In the genomic region with DNA sequence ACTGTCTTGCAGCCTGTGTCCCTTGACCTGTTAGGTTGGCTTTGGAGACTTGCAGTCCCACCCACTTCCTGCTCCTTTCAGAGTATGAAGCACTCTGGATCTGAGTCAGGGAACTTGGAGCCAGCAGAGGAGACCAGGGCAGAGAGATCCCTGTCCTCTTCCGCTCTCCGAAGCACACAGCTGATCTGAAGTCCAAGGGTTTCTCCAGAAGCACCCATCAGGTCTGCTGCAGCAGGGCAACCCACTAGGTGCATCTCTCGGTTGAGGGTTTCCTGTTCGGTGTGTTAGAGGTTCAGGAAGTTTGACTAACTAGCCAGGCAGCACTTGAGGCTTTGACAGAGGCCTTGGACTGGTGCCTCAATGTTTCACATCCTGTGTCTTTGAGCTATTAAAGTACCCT, we compare ENCODE assay signal across 7 mouse cellular contexts. TPM values are rescaled to one million over a fixed set of nuclear protein-coding genes. Genes with fewer than 3 reads are reported as not detected.
A peak's percentile ranks its signal among the peaks of the same experiment; 100 is the strongest.
DNase-seq lines count a peak whose midpoint lies in the region; ATAC-seq and TF ChIP-seq lines count a peak whose summit lies in the region.

No protein-coding gene starts in this region.

- 39% methylated on average over 4 of the region's 4 CpGs for WGBS in embryonic facial prominence, embryonic 15.5 days

- TF ChIP-seq CTCF in testis, adult 2 months (IDR thresholded peaks at IDR 0.05; ENCODE audit: control insufficient read depth, insufficient read depth, insufficient replicate concordance, low read depth, low read length): no peak

- H3K27me3 ChIP-seq in testis, adult 2 months (ENCODE audit: control insufficient read depth, insufficient read depth, low read length): no peaks in the 10 kb centered on the region
- no peaks in the 10 kb centered on the region for H3K27me3 ChIP-seq in embryonic facial prominence, embryonic 15.5 days

- H3K4me2 ChIP-seq in embryonic facial prominence, embryonic 15.5 days (replicated peaks): peak overlapping the region; percentile 65

- peak overlapping the region; percentile 32; the same call in 1 of the 2 replicates for H3K27ac ChIP-seq in testis, adult 2 months (ENCODE audit: control insufficient read depth, insufficient read depth, low read depth, low read length)
- H3K27ac ChIP-seq in embryonic facial prominence, embryonic 15.5 days (replicated peaks): peak overlapping the region; percentile 99

- H3K9me3 ChIP-seq in embryonic facial prominence, embryonic 15.5 days (replicated peaks): no peaks in the 10 kb centered on the region

- peaks cover 33% of the 10 kb centered on the region for H3K4me1 ChIP-seq in testis, adult 2 months (ENCODE audit: control insufficient read depth, insufficient read depth, low read length)
- H3K4me1 ChIP-seq in embryonic facial prominence, embryonic 15.5 days: peaks cover 77% of the 10 kb centered on the region

- H3K9ac ChIP-seq in embryonic facial prominence, embryonic 15.5 days: peak overlapping the region; percentile 39

- no peak overlapping the region for H3K4me3 ChIP-seq in testis, adult 2 months (ENCODE audit: control insufficient read depth, low read depth, low read length)
- H3K4me3 ChIP-seq in embryonic facial prominence, embryonic 15.5 days (replicated peaks): peak overlapping the region; percentile 87

- no peaks in the 10 kb centered on the region for H3K36me3 ChIP-seq in testis, adult 2 months (ENCODE audit: control insufficient read depth, insufficient read depth, low read length)
- H3K36me3 ChIP-seq in embryonic facial prominence, embryonic 15.5 days: peaks cover 6% of the 10 kb centered on the region; the same call in 1 of the 2 replicates

- TF ChIP-seq POLR2A in testis, adult 2 months (IDR thresholded peaks at IDR 0.05; ENCODE audit: control insufficient read depth, low read depth, low read length): peak; percentile 25; the same call in 1 of the 2 replicates

- no peak for ATAC-seq in embryonic facial prominence, embryonic 15.5 days (ENCODE audit: insufficient number of reproducible peaks, low FRiP score, low TSS enrichment, low read depth)

- no peak for DNase-seq in testis, postnatal 14 days (ENCODE audit: low spot score)
- peak; percentile 49 for DNase-seq in kidney, postnatal 10 days
- DNase-seq in natural killer cell, adult 2 months (ENCODE audit: low spot score in 2 of 2): peak; percentile 35 to 59
- no peak for DNase-seq in cerebellum, adult 11 months
- DNase-seq in c-Kit-positive CD71-positive TER-119-positive erythroid progenitor cells, embryonic 14.5 days (ENCODE audit: low spot score): no peak

RNA-seq across cellular contexts. Expression of gene Anxa2, which starts 2.0 kb away (rescaled TPM):
- polyA plus RNA-seq in testis, adult 2 months (2012; rRNA removed): 73.6 and 96.8 TPM in 2 replicates
- 1,678 and 1,714 TPM in 2 replicates for polyA plus RNA-seq in embryonic facial prominence, embryonic 15.5 days (2015; fragmentation: Nextera tagmentation; extraction: Ambion mirVana)

RNA-seq across cellular contexts. Expression of gene Ice2, which starts 57.7 kb away (rescaled TPM):
- 2.9 and 3.1 TPM in 2 replicates for polyA plus RNA-seq in testis, adult 2 months (2012; rRNA removed)
- 16.4 and 19.0 TPM in 2 replicates for polyA plus RNA-seq in embryonic facial prominence, embryonic 15.5 days (2015; fragmentation: Nextera tagmentation; extraction: Ambion mirVana)

Comparison
In these comparisons a context has a peak if more than half of its experiments do, and no peak if none do; other contexts are left out.
1. DNase-seq: peak in kidney, postnatal 10 days (single experiment) and natural killer cell, adult 2 months (2 of 2); none in testis, postnatal 14 days (single experiment), cerebellum, adult 11 months (single experiment) and c-Kit-positive CD71-positive TER-119-positive erythroid progenitor cells, embryonic 14.5 days (single experiment).
2. RNA of gene Anxa2, which starts 2.0 kb away (polyA plus RNA-seq): 1,678 to 1,714 TPM in embryonic facial prominence, embryonic 15.5 days; 73.6 to 96.8 TPM in testis, adult 2 months; every median in the first group is over 10 times any median in the second.